Mouse (Mus musculus) spleen, adult 18-20 months (tissue): ENCODE data around the gene 5031439G07Rik.

Experiments used
- DNase-seq, 2 experiments: peaks; one replicate each; pipeline ENCODE4 v3.0.0; 2022; ENCODE audit warnings: mixed read lengths in 2 of 2

The 5031439G07Rik gene

DNA sequence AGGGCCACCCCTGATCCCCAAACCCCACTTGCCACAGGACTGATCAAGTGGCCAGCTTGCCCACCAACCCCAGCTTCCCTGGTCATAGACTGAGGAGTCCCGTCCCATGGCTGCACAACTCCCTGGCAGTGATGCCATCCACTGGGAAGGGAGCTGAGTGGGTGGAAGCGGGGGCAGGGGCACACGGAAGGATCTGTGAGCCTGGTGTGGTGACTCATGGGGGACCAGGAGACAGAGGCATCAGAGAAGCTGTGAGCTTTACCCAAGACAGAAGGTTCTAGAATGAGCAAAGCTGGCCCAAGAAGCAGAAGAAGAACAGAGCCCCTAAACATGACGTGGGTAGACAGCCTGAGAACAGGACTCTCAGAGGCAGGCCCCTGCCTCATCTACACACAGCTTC, 38.3 kb downstream of the 5031439G07Rik start:
- DNase-seq: no peak

- no peak for DNase-seq
Observed at GRCm38 (mm10) chr15:84948990-84949389, 39.4 kb downstream of the 5031439G07Rik start.

- no peak for DNase-seq
Observed at GRCm38 (mm10) chr15:84944319-84944718, 44.0 kb downstream of the 5031439G07Rik start.

- no peak for DNase-seq
Observed at GRCm38 (mm10) chr15:84942647-84943285, 45.6 kb downstream of the 5031439G07Rik start.

DNA sequence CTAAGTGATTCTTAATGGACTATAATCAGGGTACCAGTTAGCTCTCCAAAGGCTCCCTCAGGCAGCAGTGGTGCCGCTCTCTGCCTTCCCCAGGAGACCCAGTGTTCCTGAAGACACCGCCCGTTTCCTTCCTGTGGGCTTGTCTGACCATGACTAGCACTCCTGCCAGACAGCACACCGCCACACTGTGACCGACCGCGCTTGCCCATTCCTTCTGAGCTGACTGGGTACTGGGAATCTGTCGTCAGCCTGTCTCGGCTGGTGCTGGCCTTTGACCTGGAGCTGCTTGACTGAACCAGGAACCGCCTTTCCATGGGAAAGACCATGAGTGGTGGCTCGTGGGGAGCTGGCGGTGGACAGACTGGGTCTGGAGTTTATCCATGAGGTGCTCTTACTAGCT, 48.2 kb downstream of the 5031439G07Rik start:
- DNase-seq: no peak

DNA sequence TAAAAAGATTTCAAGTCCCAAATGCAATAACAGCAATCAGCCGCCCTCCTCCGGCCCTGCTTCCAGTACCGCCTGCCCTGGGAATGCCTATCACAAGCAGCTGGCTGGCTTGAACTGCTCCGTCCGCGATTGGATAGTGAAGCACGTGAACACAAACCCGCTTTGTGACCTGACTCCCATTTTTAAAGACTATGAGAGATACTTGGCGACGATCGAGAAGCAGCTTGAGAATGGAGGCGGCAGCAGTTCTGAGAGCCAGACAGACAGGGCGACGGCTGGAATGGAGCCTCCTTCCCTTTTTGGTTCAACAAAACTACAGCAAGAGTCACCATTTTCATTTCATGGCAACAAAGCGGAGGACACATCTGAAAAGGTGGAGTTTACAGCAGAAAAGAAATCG, 53.5 kb downstream of the 5031439G07Rik start:
- no peak for DNase-seq

DNA sequence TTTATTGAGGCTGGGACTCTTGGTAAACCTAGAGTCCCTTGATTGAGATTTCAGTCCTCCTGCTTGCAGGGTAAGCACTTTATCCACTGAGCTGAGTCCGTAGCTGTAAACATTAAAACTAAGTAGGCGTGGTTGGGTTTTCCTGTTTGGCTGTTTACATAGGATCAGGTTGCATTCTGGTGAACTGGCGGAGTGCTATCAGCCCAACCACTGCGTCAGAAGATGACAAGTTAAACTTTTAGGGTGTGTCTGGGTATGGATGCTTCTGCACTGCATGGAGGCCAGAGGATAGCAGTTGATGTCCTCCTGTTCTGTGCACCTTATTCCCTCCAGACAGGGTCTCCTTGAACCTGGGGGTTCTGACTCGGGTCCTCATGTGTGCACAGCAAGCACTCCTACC, 56.0 kb downstream of the 5031439G07Rik start:
- no peak for DNase-seq

GRCm38 (mm10) chr15:84925495-84926018, 62.8 kb downstream of the 5031439G07Rik start:
- no peak for DNase-seq

DNA sequence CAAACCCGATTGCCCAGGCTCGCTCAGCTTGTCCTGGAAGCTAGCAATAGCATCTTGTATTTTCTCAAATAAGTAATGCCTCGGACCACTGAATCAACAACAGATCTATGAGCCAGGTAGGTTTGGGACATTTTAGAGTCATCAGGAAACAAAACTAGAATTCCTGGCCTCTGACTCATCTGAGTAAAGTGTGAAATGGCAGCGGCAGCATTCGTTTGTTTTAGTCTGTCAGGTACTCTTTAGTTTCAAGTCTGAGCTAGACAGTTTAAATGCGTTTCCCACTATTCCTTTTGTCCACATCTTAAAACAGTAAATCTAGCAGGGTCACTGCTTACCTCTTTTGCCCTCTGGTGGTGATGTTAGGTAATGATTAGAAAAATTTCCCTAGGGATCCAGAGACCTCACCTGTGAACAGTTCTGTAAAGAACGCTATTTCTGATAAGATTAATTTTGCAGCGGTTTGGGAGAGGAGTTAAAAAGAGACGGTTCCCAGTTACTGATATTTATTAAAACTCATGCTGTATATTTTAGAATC, 63.5 kb downstream of the 5031439G07Rik start:
- DNase-seq: no peak

- DNase-seq: no peak
Observed at GRCm38 (mm10) chr15:84923508-84924181, 64.7 kb downstream of the 5031439G07Rik start.

DNA sequence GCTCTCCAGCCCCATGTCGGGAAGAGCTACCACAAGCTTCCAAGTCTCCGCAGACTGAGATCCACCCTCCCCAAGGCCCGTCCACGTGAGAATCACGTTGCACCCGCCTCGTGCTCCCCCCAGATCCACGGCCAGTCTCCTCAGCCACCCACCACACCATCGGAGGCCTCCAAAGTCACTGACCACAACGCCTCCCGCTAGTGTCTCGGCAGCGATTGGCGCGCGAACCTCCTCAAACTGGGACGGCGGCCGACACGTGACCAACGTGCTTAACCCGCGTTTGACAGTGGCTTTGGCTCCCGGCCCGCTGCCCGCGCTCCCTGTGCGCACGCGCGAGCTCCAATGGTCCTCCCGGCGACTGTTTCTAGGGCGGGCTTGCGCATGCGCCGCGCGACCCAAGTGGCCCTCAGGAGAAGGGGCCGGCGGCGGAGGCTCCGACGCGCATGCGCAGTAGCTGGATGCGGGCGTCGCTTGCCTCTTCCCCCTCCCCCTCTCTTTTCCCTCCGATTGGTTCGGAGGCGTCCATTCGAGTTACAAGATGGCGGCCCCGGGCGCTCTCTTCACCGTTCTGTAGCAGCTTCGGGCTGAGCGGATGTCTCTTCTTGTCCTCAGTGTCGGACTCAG, 65.4 kb downstream of the 5031439G07Rik start, which contains the start of gene Nup50:
Gene Nup50 (plus strand): TSS at position 528 of the 624 bp plus-strand sequence.
- peak; percentile 98 to 99 for DNase-seq

GRCm38 (mm10) chr15:84919938-84920337, 68.4 kb downstream of the 5031439G07Rik start, which contains the start of gene Gm29666:
Gene Gm29666 (minus strand): TSS chr15:84920038.
- DNase-seq: no peak

- no peak for DNase-seq
Observed at GRCm38 (mm10) chr15:84913201-84913600, 75.2 kb downstream of the 5031439G07Rik start.

DNA sequence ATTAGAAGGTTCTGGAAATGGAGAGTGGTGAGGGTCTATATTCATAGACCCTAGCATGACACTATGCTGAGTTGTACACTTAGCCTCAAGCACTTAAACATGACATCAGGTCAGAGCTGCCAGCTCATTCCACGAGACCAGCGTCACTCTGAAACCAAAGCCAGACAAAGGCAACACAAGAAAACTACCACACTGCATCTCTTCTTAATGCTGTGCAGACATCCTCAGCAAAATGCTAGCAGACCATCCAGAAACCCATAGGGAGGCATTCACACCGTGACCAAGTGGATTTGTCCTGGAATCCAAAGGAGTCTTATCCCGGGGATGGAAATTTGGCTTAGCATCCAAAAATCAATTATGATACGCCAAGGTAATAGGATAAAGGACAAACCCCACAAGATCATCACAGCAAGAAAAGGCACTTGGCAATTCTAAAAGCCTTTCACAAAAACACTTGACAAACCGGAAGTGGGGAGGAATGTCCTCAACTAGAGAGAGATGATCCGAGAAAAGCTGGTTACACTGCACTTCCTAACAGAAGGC, 84.4 kb downstream of the 5031439G07Rik start:
- no peak for DNase-seq

GRCm38 (mm10) chr15:84898077-84898476, 90.3 kb downstream of the 5031439G07Rik start:
- DNase-seq: no peak

DNA sequence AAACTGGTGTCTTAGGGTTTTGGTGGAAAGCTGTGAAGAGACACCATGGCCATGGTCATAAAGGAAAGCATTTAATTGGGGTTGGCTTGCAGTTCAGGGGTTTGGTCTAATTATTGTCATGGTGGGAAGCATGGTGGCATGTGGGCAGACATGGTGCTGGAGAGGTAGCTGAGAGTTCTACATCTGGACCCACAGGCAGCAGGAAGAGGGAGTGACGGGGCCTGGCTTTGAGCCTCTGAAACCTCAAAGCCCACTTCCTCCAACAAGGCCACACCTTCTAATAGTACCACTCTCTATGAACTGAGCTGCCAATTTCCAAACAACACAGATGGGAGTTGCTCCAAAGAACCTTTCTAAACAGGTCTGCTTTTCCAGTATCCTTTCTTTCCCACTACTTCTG, 91.7 kb downstream of the 5031439G07Rik start:
- no peak for DNase-seq

DNA sequence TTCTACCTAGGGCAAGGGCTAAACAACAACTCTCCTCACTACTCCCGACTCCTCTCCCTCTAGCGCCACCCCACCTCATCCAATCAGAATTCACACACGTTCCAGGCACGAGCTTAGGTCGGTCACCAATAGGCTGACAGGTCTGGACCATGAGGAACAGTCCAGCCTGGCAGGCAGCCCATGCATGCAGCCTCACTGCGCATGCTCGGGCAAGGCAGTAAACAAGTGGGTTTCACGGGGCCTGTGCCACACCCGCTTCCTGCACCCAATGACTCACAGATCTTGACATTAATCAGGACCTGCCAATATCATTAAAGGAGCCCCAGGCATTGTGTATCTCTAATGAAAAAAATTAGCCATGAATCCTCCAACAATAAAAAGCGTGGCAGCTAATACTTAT, 92.1 kb downstream of the 5031439G07Rik start:
- DNase-seq: peak in 1 of 2 experiments; percentile 6
